Mouse (Mus musculus): ENCODE measurements around the gene Gopc.

GRCm38 (mm10) chr10:52421716-52422115, 39.8 kb upstream of the Gopc start:
- TF ChIP-seq POLR2A (IDR thresholded peaks at IDR 0.05; ENCODE audit: insufficient read length, low read depth) (no peak), TCF12 (IDR thresholded peaks at IDR 0.05; ENCODE audit: insufficient read depth, poor library complexity, severe bottlenecking) (no peak), E2F4 (IDR thresholded peaks at IDR 0.05; ENCODE audit: insufficient read depth) (no peak), POLR2AphosphoS2 (IDR thresholded peaks at IDR 0.05; ENCODE audit: insufficient read length, low read depth) (no peak), MYOD1 (IDR thresholded peaks at IDR 0.05; ENCODE audit: control insufficient read depth in 1 of 3, insufficient read length in 2 of 3, low read depth in 2 of 3) (no peak), MAX (IDR thresholded peaks at IDR 0.05; ENCODE audit: low read depth) (no peak)

All from myocyte (in vitro differentiated cells).